Mouse (Mus musculus): ENCODE data around the gene Catsper2. TPM values are rescaled to one million over a fixed set of nuclear protein-coding genes. Genes with fewer than 3 reads are reported as not detected.
A peak's percentile ranks its signal among the peaks of the same experiment; 100 is the strongest.

The Catsper2 gene
- polyA plus RNA-seq, 1 experiment from 2014 or later, result 2.8 TPM

DNA sequence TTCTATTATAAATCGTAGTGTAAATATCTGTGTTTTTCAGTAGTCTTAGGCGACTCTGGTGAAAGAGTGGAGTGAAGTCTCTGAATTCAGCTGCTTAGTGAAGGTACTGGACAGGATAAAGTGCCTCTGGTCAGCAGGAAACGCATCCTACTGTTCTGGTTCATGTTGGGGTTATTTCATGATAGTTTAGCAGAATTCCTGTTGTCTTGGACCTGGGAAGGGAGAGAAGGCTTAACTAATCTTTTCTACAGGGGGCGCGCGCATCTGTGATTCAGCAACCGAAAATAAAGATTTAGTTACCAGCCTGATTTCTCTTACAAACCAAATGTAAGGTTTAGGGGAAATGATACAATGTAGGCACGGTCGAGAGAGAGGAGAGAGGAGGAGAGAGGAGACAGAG is 34.5 kb upstream of the Catsper2 start:
- Histone ChIP-seq H3K27ac (ENCODE audit: poor library complexity, severe bottlenecking) (peak overlapping the region; percentile 97), H3K4me2 (peak overlapping the region; percentile 89), H3K4me1 (replicated peaks) (peaks cover 35% of the 10 kb centered on the region), H3K9me3 (replicated peaks) (no peaks in the 10 kb centered on the region), H3K9ac (peak overlapping the region; percentile 79), H3K27me3 (replicated peaks) (no peaks in the 10 kb centered on the region), H3K4me3 (peak overlapping the region; percentile 90), H3K36me3 (peaks cover 19% of the 10 kb centered on the region)
- no peak for ATAC-seq (ENCODE audit: insufficient number of reproducible peaks, low FRiP score)
- WGBS, result 13% methylated on average over 9 of the region's 9 CpGs

DNA sequence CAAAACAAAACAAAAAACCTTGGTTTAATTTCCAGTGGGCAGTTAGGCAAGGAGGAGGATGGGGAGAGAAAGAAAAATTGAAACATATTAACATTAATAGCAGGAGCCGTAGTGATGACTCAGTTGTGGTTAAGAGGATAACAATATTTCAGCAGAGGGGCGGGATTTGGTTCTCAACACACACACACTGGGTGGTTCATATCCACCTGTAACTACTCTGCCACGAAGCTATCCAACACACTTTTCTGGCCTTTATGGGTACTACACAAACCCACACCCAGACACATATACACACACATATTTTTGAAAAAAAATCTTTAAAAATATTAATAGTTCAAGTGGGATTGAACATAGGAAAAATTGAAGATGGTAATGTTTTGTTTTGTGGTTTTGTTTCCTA is 33.4 kb upstream of the Catsper2 start:
- 88% methylated on average over 3 of the region's 3 CpGs for WGBS
- H3K9ac ChIP-seq, result no peak overlapping the region
- no peak overlapping the region for H3K4me2 ChIP-seq
- ATAC-seq (ENCODE audit: insufficient number of reproducible peaks, low FRiP score), result no peak
- peaks cover 35% of the 10 kb centered on the region for H3K4me1 ChIP-seq (replicated peaks)
- H3K36me3 ChIP-seq, result peaks cover 9% of the 10 kb centered on the region
- no peaks in the 10 kb centered on the region for H3K9me3 ChIP-seq (replicated peaks)
- H3K4me3 ChIP-seq, result no peak overlapping the region
- H3K27ac ChIP-seq (ENCODE audit: poor library complexity, severe bottlenecking), result no peak overlapping the region
- no peaks in the 10 kb centered on the region for H3K27me3 ChIP-seq (replicated peaks)

DNA sequence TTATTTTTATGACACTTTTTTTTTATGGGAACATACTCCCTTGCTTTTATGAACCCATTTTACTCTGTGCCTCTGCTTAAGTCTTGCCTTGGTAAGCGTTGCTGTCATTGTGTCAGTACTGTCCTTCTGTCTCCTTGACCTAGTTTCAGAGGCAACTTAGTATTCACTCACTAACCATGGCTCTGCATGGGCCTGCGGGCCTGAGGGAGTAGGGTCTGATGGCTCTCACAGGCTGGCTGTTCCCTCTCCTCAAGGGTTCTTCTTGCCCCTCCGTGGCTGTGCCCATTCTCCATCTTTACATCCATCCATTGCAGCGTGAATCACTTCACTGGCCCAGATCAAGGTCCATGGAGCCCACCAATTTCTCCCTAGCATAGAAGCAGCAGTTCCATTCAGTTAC is 32.9 kb upstream of the Catsper2 start:
- no peak for ATAC-seq (ENCODE audit: insufficient number of reproducible peaks, low FRiP score)
- no peak overlapping the region for H3K4me3 ChIP-seq
- peaks cover 38% of the 10 kb centered on the region for H3K4me1 ChIP-seq (replicated peaks)
- 0 out of 2 replicates have a peak, but pooled peaks cover 3% of the 10 kb centered on the region for H3K27me3 ChIP-seq (replicated peaks)
- H3K27ac ChIP-seq (ENCODE audit: poor library complexity, severe bottlenecking), result no peak overlapping the region
- H3K9me3 ChIP-seq (replicated peaks), result no peaks in the 10 kb centered on the region
- no peak overlapping the region for H3K9ac ChIP-seq
- H3K36me3 ChIP-seq, result peaks cover 7% of the 10 kb centered on the region
- 84% methylated on average over 4 of the region's 4 CpGs for WGBS
- no peak overlapping the region for H3K4me2 ChIP-seq

DNA sequence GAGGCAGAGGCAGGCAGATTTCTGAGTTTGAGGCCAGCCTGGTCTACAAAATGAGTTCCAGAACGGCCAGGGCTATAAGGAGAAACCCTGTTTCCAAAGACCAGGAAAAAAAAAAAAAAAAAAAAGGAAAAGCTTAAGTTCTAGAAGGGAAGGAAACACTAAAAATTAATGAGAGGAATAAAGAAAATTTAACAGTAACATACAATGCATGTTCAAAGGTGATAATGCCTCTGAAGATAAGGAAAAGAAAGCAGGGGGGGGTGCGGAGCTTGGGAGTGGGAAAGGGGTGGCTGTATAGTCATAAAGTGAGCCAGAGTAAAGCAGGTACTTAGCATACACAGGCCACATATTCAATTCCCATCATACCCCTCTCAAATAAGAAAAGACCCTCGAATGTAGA is 31.5 kb upstream of the Catsper2 start:
- peaks cover 27% of the 10 kb centered on the region for H3K4me1 ChIP-seq (replicated peaks)
- 79% methylated on average over 3 of the region's 3 CpGs for WGBS
- H3K9me3 ChIP-seq (replicated peaks), result no peaks in the 10 kb centered on the region
- H3K36me3 ChIP-seq, result no peaks in the 10 kb centered on the region
- no peak overlapping the region for H3K4me3 ChIP-seq
- H3K27ac ChIP-seq (ENCODE audit: poor library complexity, severe bottlenecking), result no peak overlapping the region
- H3K4me2 ChIP-seq, result no peak overlapping the region
- no peak overlapping the region for H3K9ac ChIP-seq
- peaks cover 12% of the 10 kb centered on the region; the same call in 1 of the 2 replicates for H3K27me3 ChIP-seq (replicated peaks)
- ATAC-seq (ENCODE audit: insufficient number of reproducible peaks, low FRiP score), result no peak

DNA sequence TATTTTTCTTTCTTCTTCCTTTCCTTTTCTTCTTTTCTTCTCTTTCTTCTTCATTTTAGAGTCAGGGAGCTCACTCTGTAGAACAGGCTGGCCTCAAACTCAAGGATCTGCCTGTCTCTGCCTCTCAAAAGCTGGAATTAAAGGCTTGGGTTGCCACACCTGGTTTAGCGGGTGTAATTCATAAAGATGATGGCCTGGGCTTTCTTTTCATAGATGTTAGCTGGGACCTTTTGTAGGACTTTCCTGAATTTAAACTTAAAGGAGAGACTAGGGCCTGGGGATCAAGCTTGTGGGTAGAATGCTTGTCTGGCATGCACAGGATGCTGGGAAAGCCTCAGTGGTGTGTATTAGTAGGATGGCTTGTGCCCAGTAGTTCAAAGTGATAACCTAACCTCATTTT is 30.6 kb upstream of the Catsper2 start, which contains the start of gene Ell3:
TSS of gene Ell3 (minus strand) at position 101 of the 400 bp plus-strand sequence.
- peaks cover 27% of the 10 kb centered on the region for H3K4me1 ChIP-seq (replicated peaks)
- 84% methylated on average over 1 of the region's 1 CpGs for WGBS
- ATAC-seq (ENCODE audit: insufficient number of reproducible peaks, low FRiP score), result no peak
- peaks cover 9% of the 10 kb centered on the region for H3K36me3 ChIP-seq
- peaks cover 12% of the 10 kb centered on the region; the same call in 1 of the 2 replicates for H3K27me3 ChIP-seq (replicated peaks)
- H3K9ac ChIP-seq, result no peak within 1 kb of the TSS
- no peak within 1 kb of the TSS for H3K27ac ChIP-seq (ENCODE audit: poor library complexity, severe bottlenecking)
- no peaks in the 10 kb centered on the region for H3K9me3 ChIP-seq (replicated peaks)
- peak within 1 kb of the TSS; percentile 59; the same call in 1 of the 2 replicates for H3K4me3 ChIP-seq
- H3K4me2 ChIP-seq, result peak within 1 kb of the TSS; percentile 97

DNA sequence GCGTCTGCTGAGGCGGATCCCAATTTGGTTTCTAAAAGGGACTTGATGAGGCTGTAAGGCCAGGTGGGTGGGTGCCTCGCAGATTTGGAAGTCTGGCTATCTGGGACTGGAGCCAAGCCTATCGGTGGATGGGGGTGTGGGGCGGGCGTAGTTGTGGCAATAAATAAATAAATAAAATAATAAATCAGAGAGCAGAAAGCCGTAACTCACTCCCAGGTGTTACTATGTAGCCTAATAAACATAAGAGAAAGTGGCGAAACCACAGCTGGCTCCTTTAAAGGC is 29.4 kb upstream of the Catsper2 start:
- Histone ChIP-seq H3K27me3 (replicated peaks) (peaks cover 12% of the 10 kb centered on the region; the same call in 1 of the 2 replicates), H3K9me3 (replicated peaks) (no peaks in the 10 kb centered on the region), H3K4me1 (replicated peaks) (peaks cover 25% of the 10 kb centered on the region), H3K27ac (ENCODE audit: poor library complexity, severe bottlenecking) (no peak overlapping the region), H3K4me2 (peak overlapping the region; percentile 97), H3K36me3 (peaks cover 20% of the 10 kb centered on the region), H3K9ac (peak overlapping the region; percentile 63), H3K4me3 (peak overlapping the region; percentile 59)
- no peak for ATAC-seq (ENCODE audit: insufficient number of reproducible peaks, low FRiP score)
- 18% methylated on average over 8 of the region's 8 CpGs for WGBS

DNA sequence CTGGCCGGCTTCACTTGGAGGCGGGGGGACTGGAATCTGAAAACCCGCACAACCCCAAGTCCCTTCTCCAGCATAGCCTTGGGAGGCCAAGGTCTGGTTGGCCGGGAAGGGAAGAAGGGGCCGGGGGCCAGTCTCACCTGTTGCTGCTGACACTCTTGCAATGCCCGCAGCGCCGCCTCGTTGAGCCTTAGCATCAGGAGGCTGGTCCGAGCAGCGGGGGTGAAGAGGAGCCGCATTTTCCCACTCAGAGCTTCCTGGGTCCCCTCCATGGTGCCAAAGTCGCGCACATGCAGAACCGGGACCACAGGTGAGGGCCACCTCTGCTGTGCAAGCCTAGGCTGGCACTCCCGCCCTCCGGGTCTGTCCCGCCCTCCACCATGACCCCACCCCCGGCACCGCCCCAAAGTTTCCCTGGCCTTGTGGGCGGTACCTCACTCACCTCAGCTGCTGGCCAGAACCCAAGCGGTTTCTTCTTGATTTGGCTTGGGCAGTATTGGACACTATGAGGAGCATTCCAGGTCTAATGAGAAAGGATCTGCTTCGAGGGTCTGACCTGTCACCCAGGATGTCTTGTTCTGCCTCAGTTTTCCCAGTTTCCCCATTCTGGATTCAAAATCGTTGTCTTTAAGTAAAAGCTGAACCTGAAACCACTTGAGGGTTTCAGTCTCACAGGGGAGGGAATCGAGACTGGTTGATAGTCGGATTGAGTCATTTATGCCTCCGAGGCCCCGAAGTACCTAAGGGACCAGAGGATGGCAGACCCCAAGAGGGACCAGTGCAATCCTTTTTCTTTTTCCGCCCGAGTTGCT is 28.9 kb upstream of the Catsper2 start:
- Histone ChIP-seq H3K36me3 (peaks cover 26% of the 10 kb centered on the region), H3K9ac (peak overlapping the region; percentile 63), H3K4me2 (peak overlapping the region; percentile 97), H3K27me3 (replicated peaks) (peaks cover 12% of the 10 kb centered on the region; the same call in 1 of the 2 replicates), H3K9me3 (replicated peaks) (no peaks in the 10 kb centered on the region), H3K4me1 (replicated peaks) (peaks cover 20% of the 10 kb centered on the region), H3K4me3 (peak overlapping the region; percentile 59), H3K27ac (ENCODE audit: poor library complexity, severe bottlenecking) (no peak overlapping the region)
- ATAC-seq (ENCODE audit: insufficient number of reproducible peaks, low FRiP score), result peak; percentile 93
- WGBS, result 1% methylated on average over 30 of the region's 30 CpGs

DNA sequence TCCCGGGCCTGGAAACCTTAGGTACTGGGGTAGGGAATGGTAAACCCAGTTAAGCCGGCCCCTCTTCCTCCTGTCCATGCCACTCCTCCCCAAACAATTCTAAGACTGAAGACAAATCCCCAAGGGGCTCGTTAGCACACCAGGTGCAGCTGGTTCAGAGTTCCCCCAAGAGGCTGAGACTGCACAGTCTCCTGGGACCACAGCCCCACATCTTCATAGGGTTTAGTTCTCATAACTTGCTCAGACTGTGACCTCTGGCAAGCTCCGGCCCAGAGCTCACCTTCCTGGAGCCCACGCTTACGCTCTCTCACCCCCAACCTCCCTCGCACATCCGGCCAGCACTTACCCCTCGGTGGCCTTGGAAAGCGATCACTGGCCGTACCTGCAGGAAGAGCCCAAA is 28.2 kb upstream of the Catsper2 start:
- Histone ChIP-seq H3K4me2 (peak overlapping the region; percentile 97), H3K27me3 (replicated peaks) (peaks cover 12% of the 10 kb centered on the region; the same call in 1 of the 2 replicates), H3K4me1 (replicated peaks) (peaks cover 19% of the 10 kb centered on the region), H3K4me3 (peak overlapping the region; percentile 59), H3K36me3 (peaks cover 32% of the 10 kb centered on the region), H3K27ac (ENCODE audit: poor library complexity, severe bottlenecking) (no peak overlapping the region), H3K9ac (peak overlapping the region; percentile 63), H3K9me3 (replicated peaks) (no peaks in the 10 kb centered on the region)
- 7% methylated on average over 11 of the region's 11 CpGs for WGBS
- no peak for ATAC-seq (ENCODE audit: insufficient number of reproducible peaks, low FRiP score)

DNA sequence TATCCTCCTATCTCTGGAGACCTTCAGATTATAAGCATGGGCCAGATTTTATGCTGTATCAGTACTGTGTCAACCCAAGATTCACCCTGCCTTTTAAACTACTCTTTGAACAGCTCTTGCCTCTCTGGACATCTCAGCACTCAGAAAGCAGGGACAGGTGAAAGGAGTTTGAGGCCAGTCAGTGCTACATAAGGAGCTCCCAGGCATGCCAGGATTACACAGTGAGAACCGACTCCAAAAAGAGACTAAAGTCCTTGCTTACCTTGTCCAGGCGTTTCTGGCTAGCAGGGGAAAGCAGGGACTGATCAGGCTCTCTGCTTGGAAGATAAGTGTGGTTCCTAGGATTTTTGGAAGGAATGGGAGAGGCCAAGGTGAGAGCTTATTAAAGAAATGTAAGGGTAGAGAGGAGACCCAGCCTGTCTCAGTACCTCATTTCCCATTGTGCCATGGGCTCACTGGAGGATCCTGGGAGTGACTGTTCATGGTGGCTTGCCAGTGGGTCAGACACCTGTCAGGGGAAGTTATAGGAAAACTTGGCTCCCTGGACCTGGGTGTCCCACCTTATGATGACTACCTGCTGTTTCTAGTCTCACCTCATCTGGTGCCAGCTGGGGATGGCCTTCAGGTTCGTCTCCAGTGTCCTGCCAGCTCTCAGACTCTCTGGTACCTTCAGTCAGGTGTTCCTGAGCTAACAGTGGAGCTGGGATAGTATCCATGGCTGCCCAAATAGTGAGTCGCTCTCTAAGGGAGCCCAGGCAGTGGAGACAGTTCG is 27.4 kb upstream of the Catsper2 start:
- H3K4me2 ChIP-seq, result no peak overlapping the region
- no peak overlapping the region for H3K27ac ChIP-seq (ENCODE audit: poor library complexity, severe bottlenecking)
- H3K27me3 ChIP-seq (replicated peaks), result peaks cover 12% of the 10 kb centered on the region; the same call in 1 of the 2 replicates
- no peaks in the 10 kb centered on the region for H3K9me3 ChIP-seq (replicated peaks)
- no peak overlapping the region for H3K4me3 ChIP-seq
- peaks cover 19% of the 10 kb centered on the region for H3K4me1 ChIP-seq (replicated peaks)
- 44% methylated on average over 5 of the region's 5 CpGs for WGBS
- peaks cover 38% of the 10 kb centered on the region for H3K36me3 ChIP-seq
- no peak for ATAC-seq (ENCODE audit: insufficient number of reproducible peaks, low FRiP score)
- no peak overlapping the region for H3K9ac ChIP-seq

DNA sequence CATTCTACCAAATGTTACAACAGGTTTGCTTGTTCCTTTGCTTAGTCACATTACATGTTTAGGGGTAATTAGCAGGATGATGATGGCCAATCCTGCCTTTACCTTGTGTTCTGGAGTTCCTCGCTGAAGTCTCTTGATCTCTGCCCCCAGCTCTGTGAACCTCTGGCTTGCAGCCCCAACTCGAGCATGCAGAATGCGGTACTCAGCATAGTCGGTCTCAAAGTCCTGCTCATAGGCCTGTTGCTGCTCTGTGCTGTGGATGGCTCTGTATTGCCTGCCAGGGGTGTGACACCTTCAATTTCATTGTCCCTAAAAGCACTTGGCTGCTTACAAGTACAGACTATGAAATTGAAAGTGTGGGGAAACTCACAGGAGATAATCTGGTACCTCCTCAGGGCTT is 26.2 kb upstream of the Catsper2 start:
- Histone ChIP-seq H3K9ac (no peak overlapping the region), H3K4me2 (no peak overlapping the region), H3K9me3 (replicated peaks) (no peaks in the 10 kb centered on the region), H3K27me3 (replicated peaks) (peaks cover 12% of the 10 kb centered on the region; the same call in 1 of the 2 replicates), H3K36me3 (peaks cover 50% of the 10 kb centered on the region), H3K4me3 (no peak overlapping the region), H3K27ac (ENCODE audit: poor library complexity, severe bottlenecking) (no peak overlapping the region), H3K4me1 (replicated peaks) (peaks cover 19% of the 10 kb centered on the region)
- WGBS, result 60% methylated on average over 4 of the region's 4 CpGs
- no peak for ATAC-seq (ENCODE audit: insufficient number of reproducible peaks, low FRiP score)

DNA sequence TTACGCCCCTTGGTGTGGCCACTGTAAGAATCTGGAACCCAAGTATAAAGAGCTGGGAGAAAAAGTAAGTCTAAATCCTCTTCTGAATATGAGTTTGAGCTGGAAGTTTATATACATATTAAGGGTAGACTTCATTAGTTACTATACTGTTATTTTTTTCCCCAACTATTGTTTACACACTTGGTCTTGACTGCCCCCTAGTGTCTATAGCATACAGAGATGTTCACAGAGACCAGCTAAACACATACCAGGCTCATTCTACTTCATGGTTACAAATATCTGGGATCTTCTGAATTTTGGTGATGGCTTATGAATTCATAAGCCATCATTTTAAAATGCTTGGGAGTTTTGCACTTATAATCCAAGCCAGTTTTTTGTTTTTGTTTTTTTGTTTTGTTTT is 21.3 kb upstream of the Catsper2 start:
- 98% methylated on average over 1 of the region's 1 CpGs for WGBS
- no peak overlapping the region for H3K4me2 ChIP-seq
- H3K27ac ChIP-seq (ENCODE audit: poor library complexity, severe bottlenecking), result no peak overlapping the region
- no peaks in the 10 kb centered on the region for H3K27me3 ChIP-seq (replicated peaks)
- no peaks in the 10 kb centered on the region for H3K4me1 ChIP-seq (replicated peaks)
- no peak overlapping the region for H3K4me3 ChIP-seq
- H3K9me3 ChIP-seq (replicated peaks), result no peaks in the 10 kb centered on the region
- no peak for ATAC-seq (ENCODE audit: insufficient number of reproducible peaks, low FRiP score)
- H3K9ac ChIP-seq, result no peak overlapping the region
- peaks cover 93% of the 10 kb centered on the region for H3K36me3 ChIP-seq
